Mouse (Mus musculus) adrenal gland, adult 8-10 months (tissue): ENCODE measurements around the gene Prpf4. TPM values are rescaled to one million over a fixed set of nuclear protein-coding genes. Genes with fewer than 3 reads are reported as not detected.

ENCODE experiments used
- DNase-seq: peaks from one replicate; pipeline ENCODE4 v3.0.0; 2022
- total RNA-seq, 4 experiments: library from RNA; stranded (reverse); gene quantifications; 2 replicates each; pipeline ENCODE4 v1.2.4; 2022

Gene Prpf4
- total RNA-seq, 4 experiments from 2014 or later = 28.6 to 37.7 (median 31.1) TPM

DNA sequence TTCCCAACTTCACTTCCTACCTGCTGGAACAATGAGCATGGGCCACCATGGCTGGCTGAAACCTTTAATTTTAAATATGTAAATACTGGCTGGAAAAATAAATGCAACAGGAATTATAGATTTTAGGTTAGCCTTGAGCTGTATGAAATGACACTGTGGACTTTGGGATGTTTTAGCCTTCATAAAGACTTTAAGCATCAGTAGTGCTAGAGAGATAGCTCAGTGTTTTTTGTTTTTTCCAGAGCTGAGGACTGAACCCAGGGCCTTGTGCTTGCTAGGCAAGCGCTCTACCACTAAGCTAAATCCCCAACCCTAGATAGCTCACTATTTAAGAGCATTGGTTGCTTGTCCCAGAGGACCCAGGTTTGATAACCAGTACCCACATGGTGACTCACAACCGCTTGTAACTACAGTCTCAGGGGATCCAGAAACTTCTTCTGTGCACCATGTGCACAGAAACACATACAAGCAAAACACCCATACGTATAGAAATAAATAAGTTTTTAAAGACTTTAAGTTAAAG, 28.7 kb downstream of the Prpf4 start:
- DNase-seq = no peak

DNA sequence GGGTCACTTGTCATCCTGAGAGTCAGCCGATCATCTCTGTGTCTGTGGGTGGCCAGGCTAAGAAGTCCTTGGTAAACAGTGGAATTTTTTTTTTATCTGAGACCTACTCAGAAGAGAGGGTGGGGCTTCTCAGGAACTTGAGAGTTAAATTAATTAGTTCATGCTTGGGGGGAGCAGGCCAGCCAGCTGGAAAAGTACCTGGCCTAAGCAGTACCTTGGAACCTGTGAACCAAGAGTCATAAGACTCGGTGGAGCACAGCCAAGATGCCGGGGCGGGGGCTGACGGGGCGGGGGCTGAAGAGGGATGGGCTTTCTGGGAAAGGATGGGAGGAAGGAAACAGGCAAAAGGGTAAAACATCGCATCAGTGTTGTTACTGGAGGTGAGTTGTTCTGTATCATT, 29.3 kb downstream of the Prpf4 start:
- no peak for DNase-seq

DNA sequence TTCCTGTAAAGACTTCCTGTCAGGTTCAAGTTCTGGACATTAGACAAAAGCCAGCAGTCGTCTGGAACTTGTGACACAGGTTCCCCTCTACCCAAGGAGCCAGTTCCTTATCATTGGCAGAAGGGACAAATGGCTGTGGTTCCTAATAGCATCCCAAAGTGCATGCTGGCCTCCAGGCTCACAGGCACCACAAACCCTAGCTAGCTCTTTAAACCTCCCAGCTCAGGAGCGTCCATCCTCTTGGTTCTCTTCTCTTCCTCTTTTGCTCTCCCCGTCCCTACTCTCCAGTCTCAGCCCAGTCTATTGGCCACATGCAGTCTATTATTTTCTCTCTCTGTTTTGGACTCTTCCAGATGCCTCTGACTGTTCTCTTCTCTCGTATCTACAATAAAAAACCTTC, 31.2 kb downstream of the Prpf4 start:
- DNase-seq = no peak

DNA sequence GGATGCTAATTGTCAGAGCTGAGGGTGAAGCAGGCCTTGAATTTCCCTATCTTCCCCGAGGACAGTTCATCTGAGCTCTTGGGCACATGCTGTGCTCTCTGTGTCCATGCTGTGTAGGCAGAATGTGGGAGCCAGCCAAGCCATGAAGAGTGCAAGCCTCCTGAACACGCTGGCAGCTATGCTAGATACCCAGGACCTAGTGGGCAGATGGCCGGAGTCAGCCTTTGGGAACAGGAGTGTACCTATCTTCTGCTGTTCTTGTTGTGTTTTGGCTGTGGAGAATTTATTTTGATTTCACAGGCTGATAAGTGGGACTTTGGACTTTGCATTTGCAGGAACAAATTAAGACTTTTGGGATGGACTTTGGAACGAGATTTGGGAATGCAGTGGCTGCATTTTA, 31.9 kb downstream of the Prpf4 start:
- DNase-seq = no peak

DNA sequence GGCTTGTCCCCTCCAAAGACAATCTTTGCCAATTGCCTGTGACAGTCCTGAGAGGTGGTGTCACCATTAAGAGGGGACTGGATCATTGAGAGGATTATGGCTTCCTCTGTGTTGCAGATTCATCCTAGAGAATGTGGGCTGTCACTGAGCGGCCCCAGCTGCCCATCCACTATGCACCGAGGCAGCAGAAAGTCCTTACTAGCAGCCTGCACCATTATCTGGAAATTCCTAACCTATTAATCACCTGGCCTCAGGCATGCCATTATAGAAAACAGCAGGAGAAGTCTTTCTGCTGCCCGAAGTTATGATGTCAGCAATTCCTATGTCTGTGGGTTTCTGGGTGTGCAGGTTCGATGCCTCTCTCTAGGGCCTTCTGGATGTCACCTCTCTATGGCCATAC, 32.4 kb downstream of the Prpf4 start:
- DNase-seq = no peak

DNA sequence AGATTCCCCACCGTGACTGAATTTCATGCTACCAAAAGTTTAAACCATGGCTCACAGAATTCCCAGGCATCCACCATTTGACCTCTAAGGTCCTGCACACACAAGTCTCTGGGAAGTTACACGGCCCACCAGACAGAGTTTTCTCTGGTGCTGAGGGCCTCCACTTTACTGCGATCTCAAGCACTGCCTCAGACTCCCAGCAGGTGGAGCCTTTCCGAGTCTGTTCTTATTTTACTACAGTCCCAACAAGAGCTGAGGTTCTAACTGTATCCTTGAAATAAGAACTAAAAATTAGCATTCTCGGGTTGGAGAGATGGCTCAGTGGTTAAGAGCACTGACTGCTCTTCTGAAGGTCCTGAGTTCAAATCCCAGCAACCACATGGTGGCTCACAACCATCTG, 46.4 kb downstream of the Prpf4 start:
- DNase-seq = no peak

DNA sequence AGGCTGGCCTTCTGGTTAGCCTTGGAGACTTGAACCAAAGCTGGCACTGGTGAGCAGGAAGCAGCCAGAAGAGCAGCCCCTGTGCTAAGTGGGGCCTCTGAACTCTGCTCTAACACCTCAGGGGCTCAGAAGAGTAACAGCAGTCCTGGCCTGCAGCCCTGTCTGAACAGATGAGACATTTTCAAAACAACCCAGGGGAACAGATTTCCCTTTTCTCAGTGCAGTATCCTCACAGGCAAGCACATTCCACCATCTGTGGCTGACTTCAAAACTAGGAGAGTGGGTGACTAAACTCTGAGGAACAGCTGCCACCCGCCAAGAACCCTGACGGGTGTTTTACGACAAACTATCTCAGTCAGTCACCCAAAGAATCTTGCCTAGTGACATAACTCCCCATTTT, 50.5 kb downstream of the Prpf4 start:
- no peak for DNase-seq

DNA sequence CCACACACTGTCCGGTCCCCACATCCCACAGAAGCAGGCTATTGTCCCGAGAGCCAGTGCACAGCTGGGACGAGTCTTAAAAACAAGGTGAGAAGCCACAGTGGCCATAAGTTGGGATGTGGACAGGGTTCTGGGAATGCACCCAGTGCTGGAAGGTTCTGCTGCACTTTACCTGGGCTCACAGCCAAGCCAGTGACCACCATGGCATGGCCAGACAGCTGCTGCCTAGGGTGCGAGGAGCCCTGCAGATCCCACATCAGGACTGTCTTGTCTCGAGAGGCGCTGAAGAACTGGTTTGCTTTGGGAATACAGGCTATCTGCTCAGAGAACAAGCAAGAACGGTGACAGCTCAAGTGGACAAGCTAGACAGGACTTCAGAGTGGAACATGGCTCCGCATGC, 51.8 kb downstream of the Prpf4 start:
- DNase-seq = no peak

DNA sequence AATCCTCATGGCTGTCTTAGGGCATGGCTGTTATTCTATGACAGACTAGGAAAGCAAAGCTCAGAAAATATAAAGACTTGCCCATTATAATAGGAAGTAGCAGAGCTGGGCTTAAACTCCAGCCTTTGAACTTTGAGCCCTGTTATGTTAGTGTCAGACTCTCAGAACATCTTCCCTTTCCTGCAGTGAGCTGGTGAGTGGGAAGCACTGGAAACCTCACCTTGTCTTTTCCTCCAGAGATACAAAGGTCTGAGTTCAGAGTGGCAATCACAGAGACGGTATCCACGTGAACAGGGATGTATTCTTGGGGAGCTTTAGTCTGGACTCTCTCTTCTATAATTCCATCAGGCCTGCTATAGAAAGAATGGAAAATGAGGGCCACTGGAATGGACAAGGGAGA, 54.5 kb downstream of the Prpf4 start:
- DNase-seq = no peak

DNA sequence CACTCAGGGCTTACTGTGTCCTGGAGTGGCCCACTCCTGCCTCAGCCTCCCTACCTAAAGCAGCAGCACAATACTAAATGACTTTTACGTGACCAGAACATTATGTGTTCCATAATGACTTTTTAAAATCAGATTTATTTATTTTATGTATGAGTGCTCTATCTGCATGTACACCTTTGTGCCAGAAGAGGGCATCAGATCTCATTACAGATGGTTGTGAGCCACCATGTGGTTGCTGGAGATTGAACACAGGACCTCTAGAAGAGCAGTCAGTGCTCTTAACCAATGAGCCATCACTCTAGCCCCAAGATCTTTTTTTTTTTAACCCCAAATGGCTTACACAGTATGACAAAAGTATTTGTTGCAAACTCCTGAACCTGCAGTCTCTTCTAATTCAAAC, 59.6 kb downstream of the Prpf4 start:
- DNase-seq = no peak

DNA sequence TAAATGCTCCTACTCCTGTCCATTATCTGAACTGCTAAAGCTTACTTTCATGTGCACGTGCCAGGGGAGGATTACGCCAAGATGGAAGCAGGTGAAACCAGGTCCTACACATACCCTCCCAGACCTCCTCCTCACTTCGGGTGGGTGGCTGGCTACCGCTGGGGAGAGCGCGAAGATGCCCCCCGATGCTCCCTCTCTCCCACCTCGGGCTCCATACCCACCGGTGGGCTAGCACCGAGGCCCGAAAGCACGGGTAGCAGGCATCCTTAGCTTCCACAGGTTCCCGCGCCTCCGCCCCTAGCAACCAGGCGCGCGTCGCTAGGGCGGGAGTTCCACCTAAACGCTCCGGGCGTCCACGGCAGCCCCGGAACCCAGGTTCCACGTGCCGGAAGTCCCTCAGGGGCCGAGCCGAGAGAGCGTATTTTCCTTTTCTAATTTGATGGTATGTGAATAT, 62.0 kb downstream of the Prpf4 start, which contains the start of gene Wdr31:
Wdr31 (minus strand) TSS at position 299 of the 454 bp plus-strand sequence.
- DNase-seq = peak; percentile 51

DNA sequence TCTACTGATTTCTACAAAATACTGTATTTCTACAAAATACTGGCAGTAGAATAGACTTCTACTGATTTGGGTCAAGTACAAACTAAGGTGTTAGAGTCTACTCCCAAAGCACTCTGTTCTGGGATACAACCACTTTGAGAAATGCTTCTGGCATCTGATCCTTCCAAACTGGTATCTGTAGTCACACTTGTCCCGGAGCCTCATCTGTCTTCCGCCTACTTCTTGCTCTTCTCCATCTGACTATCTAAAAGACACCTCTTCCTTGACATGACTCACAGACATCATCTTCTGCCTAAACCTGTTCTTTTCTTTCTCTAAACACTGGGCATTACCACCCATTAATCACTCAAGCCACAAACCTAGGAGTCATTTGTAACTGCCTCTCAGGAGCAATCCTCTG, 63.5 kb downstream of the Prpf4 start:
- DNase-seq = no peak

DNA sequence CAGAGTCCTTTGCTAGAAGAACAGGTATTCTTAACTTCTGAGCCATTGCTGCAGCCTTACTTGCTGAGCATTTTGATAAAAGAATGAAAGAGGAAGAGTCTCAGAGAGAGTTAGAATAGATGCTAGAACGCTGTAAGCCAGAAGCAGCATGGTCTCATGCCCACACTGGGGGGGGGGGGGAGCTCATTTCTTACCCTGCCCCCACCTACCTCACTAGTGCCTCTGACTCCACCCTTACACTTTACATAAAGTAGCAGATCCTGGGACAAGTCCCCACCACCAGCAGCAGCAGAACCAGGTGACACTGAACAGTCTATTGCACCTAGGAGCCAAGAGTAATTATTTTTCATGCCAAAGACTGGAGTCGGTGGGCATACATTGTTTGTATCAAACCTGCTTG, 66.5 kb downstream of the Prpf4 start:
- no peak for DNase-seq

DNA sequence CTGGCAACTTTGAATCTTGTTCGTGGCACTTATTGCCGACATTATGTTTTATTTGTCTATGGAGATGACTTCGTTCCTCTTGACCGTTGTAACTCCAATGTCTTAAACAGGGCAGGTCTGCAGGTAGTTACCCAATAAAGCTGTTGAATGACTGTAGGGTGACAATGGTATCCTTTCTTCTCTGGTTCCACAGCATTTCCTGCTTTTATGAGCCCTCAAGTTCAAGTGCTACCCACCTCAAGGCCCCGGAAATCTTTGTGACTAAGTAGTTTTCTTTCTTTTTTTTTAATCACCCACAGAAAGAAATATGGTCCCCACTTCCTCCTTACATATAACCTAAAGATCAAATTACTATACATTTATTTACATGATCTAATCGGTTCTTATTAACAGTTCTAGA, 67.2 kb downstream of the Prpf4 start:
- no peak for DNase-seq

Other genes with a start within 250 kb of the Prpf4 start
- gene Zfp37, start 177.8 kb upstream of the Prpf4 start, total RNA-seq = 10 to 100 TPM in 2 of 4 experiments, 1 to 10 TPM in 2; 7.0 to 10.9 (median 9.2) TPM
- gene Slc31a2, start 146.2 kb upstream of the Prpf4 start, total RNA-seq = 10 to 100 TPM; 41.7 to 74.1 (median 56.4) TPM
- 10 to 100 TPM; 35.0 to 56.7 (median 46.2) TPM for gene Fkbp15, start 48.2 kb upstream of the Prpf4 start, total RNA-seq
- gene Slc31a1, start 48.1 kb upstream of the Prpf4 start, total RNA-seq = 10 to 100 TPM; 44.5 to 59.7 (median 49.9) TPM
- gene Cdc26, start 155 bp upstream of the Prpf4 start, total RNA-seq = 10 to 100 TPM; 74.3 to 90.8 (median 78.5) TPM
- 1 to 10 TPM in 2 of 4 experiments, under 1 TPM in 1, not detected in 1; 0.21 to 2.4 (median 1.2) TPM for gene Rnf183, start 26.5 kb downstream of the Prpf4 start, total RNA-seq
- gene Wdr31, start 62.1 kb downstream of the Prpf4 start, total RNA-seq = 1 to 10 TPM; 1.8 to 7.0 (median 4.8) TPM
- 10 to 100 TPM in 2 of 4 experiments, 1 to 10 TPM in 2; 5.5 to 32.9 (median 15.0) TPM for gene Bspry, start 71.3 kb downstream of the Prpf4 start, total RNA-seq
- 10 to 100 TPM; 13.7 to 35.8 (median 23.6) TPM for gene Hdhd3, start 94.7 kb downstream of the Prpf4 start, total RNA-seq
- 100 to 1,000 TPM; 135 to 180 (median 162) TPM for gene Alad, start 111.1 kb downstream of the Prpf4 start, total RNA-seq
- gene Pole3, start 116.3 kb downstream of the Prpf4 start, total RNA-seq = 10 to 100 TPM; 55.6 to 59.0 (median 58.2) TPM
- gene 4933430I17Rik, start 116.6 kb downstream of the Prpf4 start, total RNA-seq = 1 to 10 TPM in 1 of 4 experiments, under 1 TPM in 3; 0.35 to 1.3 (median 0.47) TPM
- gene Rgs3, start 151.1 kb downstream of the Prpf4 start, total RNA-seq = 10 to 100 TPM; 30.0 to 44.5 (median 38.0) TPM